Mouse (Mus musculus) heart, embryonic 10.5 days (tissue): ENCODE results near the gene Mgat5. TPM values are rescaled to one million over a fixed set of nuclear protein-coding genes. Genes with fewer than 3 reads are reported as not detected.

Source experiments
- DNase-seq: peaks from one replicate; pipeline ENCODE4 v3.0.0-alpha.2; 2017; ENCODE audit warnings: low spot score
- H3K27ac ChIP-seq: fragments of 300-500 bp; sonication (generic); 2 replicates; pipeline ENCODE4 v1.5.1; 2016; ENCODE audit warnings: mild to moderate bottlenecking
- H3K27me3 ChIP-seq: fragments of 300-500 bp; sonication (generic); 2 replicates; pipeline ENCODE4 v1.6.1; 2016; ENCODE audit warnings: mild to moderate bottlenecking; ENCODE audit not compliant: poor library complexity, insufficient read depth, severe bottlenecking
- H3K36me3 ChIP-seq: fragments of 300-500 bp; sonication (generic); 2 replicates; pipeline ENCODE4 v1.6.1; 2016; ENCODE audit warnings: mild to moderate bottlenecking, moderate library complexity
- H3K4me1 ChIP-seq: fragments of 300-500 bp; sonication (generic); 2 replicates; pipeline ENCODE4 v1.6.1; 2016; ENCODE audit warnings: mild to moderate bottlenecking
- H3K4me3 ChIP-seq: fragments of 300-500 bp; sonication (generic); 2 replicates; pipeline ENCODE4 v1.5.1; 2016; ENCODE audit warnings: mild to moderate bottlenecking, moderate library complexity
- H3K9me3 ChIP-seq: fragments of 300-500 bp; sonication (generic); 2 replicates; pipeline ENCODE4 v1.6.1; 2016; ENCODE audit warnings: mild to moderate bottlenecking, moderate library complexity
- WGBS: fragments of 180-500 bp; shearing (Covaris S2); methylation state at CpG from one replicate; pipeline ENCODE4 v1.1.7; 2016; 5-methylcytosine and 5-hydroxymethylcytosine counted together
- polyA plus RNA-seq: library from polyadenylated mRNA; unstranded; fragments of >200 nt; fragmentation: Nextera tagmentation; extraction: Ambion mirVana; gene quantifications from 2 replicates; pipeline ENCODE4 v1.2.1, GENCODE M21; 2016

Gene Mgat5
- polyA plus RNA-seq, 1 experiment from 2014 or later = 3.5 TPM

DNA sequence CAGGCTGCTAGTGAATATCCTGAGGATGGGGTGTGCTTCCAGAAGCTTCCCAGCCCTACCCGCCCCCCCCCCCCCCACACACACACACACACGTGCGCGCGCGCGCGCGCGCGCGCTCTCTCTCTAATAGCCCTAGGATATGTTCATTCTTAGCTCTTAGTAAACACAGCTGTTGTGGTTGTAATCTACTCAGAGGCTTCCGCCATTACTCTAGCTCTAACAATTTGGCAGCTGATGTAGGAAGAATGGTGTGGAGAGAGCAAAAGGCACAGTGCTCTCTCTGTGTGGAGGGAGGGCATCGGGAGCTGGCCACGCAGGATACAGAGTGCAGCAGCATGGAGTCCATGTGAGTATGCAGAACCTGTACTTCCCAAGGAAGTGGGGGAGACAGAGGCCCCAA, 216.0 kb downstream of the Mgat5 start:
- 0 out of 2 replicates have a peak, but pooled peaks cover 2% of the 10 kb centered on the region for H3K36me3 ChIP-seq
- no peaks in the 10 kb centered on the region for H3K9me3 ChIP-seq
- no peak overlapping the region for H3K4me3 ChIP-seq
- 75% methylated on average over 14 of the region's 15 CpGs for WGBS
- H3K27me3 ChIP-seq = no peaks in the 10 kb centered on the region
- no peak overlapping the region for H3K27ac ChIP-seq
- DNase-seq = no peak
- H3K4me1 ChIP-seq = peaks cover 24% of the 10 kb centered on the region

DNA sequence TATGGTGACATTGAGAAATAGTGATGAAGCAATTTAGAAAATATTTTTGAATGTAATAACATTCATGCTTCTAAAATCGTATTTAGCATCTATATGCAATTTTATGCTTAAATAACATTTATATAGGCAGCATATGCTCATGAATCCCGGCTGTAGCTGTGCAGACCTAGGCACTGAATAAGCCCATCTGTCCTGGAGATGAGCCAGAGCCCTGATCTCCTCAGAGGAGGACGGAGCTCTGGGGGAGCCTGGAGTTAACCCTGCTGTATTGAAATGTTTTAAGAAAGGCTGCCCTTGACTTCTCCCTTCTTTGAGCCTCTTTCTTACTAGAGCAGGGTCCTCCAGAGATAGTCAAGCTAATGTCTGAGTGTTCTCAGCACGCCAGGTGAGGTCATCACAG, 217.8 kb downstream of the Mgat5 start:
- Histone ChIP-seq H3K4me3 (no peak overlapping the region), H3K4me1 (peaks cover 21% of the 10 kb centered on the region), H3K27me3 (no peaks in the 10 kb centered on the region), H3K36me3 (no peaks in the 10 kb centered on the region), H3K9me3 (no peaks in the 10 kb centered on the region), H3K27ac (no peak overlapping the region)
- 84% methylated on average over 4 of the region's 4 CpGs for WGBS
- DNase-seq = no peak

DNA sequence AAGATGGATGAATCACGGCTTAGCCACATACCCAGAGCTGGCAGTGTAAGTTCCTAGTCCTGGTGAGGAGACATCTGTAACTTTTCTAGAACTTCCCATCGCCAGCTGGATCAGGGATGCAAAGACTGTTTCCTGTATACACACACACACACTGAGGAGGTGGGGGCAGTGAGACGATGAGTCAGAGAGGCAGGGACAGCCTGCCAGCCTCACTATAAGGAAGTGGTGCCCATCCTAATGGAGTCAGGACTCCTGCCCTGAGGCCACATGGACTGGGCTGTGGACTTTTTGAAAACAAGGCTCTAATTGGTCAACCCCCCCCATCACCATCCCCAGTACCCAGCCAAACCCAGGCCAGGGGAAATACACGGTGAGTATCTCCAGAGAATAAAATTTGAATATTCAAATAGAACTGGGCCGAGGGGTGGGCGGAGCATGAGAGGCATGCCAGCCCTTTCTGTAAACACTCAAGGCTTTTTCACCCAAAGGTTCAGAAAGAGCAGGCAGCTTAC, 220.3 kb downstream of the Mgat5 start:
- no peaks in the 10 kb centered on the region for H3K36me3 ChIP-seq
- no peak for DNase-seq

DNA sequence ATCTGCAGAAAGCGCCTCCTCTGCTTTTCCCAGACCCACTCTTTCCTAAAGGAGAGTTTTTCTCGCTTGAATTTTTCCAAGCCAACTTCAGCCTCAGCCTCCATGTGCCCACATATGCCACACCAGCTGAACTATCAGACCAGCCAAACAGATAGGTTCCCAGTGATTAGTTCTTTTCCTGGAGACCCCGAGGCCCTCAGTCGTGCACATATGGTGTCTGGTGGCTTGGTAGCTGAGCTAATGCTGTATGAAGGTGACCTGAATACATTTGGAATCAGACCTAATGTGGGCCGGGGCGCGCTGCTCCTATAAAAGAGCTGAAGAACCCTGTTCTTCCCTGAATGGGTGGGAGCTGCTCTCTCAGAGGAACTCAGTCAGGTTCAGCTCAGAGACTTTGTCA, 225.5 kb downstream of the Mgat5 start:
- Histone ChIP-seq H3K36me3 (no peaks in the 10 kb centered on the region), H3K9me3 (no peaks in the 10 kb centered on the region), H3K4me3 (no peak overlapping the region), H3K27ac (no peak overlapping the region), H3K4me1 (peaks cover 15% of the 10 kb centered on the region), H3K27me3 (no peaks in the 10 kb centered on the region)
- 80% methylated on average over 7 of the region's 7 CpGs for WGBS
- DNase-seq = no peak

More for the DNA sequence above, 220.3 kb downstream of the Mgat5 start:
- Histone ChIP-seq H3K9me3 (no peaks in the 10 kb centered on the region), H3K4me1 (peaks cover 8% of the 10 kb centered on the region), H3K4me3 (no peak overlapping the region), H3K27ac (no peak overlapping the region), H3K27me3 (no peaks in the 10 kb centered on the region)
- 44% methylated on average over 6 of the region's 6 CpGs for WGBS

DNA sequence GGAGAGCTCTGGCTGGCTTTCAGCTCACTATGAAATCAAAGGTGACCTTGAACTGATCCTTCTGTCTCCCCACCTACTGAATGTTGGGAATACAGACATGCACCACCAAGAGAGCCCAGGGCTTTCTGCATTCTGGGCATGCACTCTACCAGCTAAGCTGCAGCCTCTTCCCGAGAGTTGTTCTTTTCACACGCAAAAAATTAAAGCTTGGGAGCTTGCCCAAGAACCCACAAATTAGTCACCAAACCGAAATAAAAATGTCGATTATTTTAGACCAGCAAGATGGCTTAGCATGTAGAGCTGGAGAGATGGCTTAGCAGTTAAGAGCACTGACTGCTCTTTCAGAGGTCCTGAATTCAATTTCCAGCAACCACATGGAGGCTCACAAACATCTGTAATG, 230.0 kb downstream of the Mgat5 start:
- Histone ChIP-seq H3K9me3 (no peaks in the 10 kb centered on the region), H3K27ac (no peak overlapping the region), H3K4me3 (no peak overlapping the region), H3K4me1 (peaks cover 24% of the 10 kb centered on the region), H3K36me3 (no peaks in the 10 kb centered on the region), H3K27me3 (no peaks in the 10 kb centered on the region)
- WGBS = 89% methylated on average over 4 of the region's 4 CpGs
- DNase-seq = no peak

DNA sequence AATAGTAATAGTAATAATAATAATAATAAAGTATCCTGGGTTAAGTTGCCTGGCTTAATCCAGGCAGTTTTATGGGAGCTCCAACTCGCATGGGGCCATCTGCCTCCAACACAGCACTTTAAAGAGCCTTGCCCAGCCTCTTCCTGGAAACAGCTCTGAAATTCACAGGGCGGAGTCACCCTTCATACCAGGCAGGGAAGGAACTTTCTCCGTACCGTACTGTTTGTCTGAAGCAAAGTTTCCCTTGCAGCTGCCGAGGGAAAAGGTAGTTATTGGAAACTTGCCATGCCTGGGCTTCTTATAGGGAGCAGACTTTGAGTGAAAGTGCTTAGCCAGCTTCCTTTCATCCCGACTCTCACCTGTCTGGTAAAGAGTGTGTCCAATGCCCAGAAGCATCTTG, 232.3 kb downstream of the Mgat5 start:
- 72% methylated on average over 6 of the region's 6 CpGs for WGBS
- H3K27me3 ChIP-seq = no peaks in the 10 kb centered on the region
- H3K27ac ChIP-seq = no peak overlapping the region
- H3K4me3 ChIP-seq = no peak overlapping the region
- DNase-seq = no peak
- peaks cover 36% of the 10 kb centered on the region for H3K4me1 ChIP-seq
- H3K9me3 ChIP-seq = no peaks in the 10 kb centered on the region
- no peaks in the 10 kb centered on the region for H3K36me3 ChIP-seq

DNA sequence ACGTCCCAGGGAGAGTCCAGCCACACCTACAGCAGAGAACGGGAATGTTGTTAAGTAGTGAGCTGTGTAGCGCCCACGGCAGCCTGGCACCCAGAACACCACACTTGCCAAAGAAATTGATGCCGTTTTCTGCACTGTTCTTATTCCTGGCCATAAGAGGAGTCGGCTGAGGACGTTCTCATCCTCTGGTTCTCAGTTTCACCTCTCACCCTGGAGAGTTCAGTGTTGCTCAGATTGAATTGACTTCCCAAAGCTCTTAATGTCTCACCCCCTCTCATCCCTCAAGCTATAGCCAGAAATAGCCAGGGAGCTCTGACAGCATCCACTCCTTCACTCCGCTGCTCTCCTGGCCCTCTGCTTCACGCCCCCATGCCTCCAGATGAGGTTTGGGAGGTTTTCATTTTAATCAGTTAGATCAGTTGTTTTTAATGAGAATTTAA, 234.7 kb downstream of the Mgat5 start:
- Histone ChIP-seq H3K4me3 (no peak overlapping the region), H3K9me3 (no peaks in the 10 kb centered on the region), H3K4me1 (peaks cover 46% of the 10 kb centered on the region), H3K36me3 (no peaks in the 10 kb centered on the region), H3K27ac (no peak overlapping the region), H3K27me3 (no peaks in the 10 kb centered on the region)
- 56% methylated on average over 9 of the region's 9 CpGs for WGBS
- DNase-seq = no peak

DNA sequence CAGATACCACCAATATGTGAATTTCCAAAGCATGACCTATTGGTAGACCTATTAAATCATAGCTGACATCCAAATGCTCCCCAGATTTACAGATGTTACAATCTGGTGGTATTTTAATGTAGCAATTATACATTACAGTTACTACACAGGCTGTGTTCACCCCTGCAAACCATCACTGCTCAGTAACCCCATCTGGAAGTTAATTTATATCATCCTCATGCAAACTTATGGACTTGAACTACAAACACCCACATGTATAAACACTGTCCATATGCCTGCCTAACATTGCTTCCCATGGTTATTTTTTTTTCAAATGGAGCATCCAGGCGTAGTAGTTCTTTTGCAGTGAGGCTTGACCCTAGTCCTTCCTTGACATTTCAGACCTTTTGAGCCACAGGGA, 236.2 kb downstream of the Mgat5 start:
- no peak overlapping the region for H3K4me3 ChIP-seq
- WGBS = 93% methylated on average over 1 of the region's 1 CpGs

DNA sequence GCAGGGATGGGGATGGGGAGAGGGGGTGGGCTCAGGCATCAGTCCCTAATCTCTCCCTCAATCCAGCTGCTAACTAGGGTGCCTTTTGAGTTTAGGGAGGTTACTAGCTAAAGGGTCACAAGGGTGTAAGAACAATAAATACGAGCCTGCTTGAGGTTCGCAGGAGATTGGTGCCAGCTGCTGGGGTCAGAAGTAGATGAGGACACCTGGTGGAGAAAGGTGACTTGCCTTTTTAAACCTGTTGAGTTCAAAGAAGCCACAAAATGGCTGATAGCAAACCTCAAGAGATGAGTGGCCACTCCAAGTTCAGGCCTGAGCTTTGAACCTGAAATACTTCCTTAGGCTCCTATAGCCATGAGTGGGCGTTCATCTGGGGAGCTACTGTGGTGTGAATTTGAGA, 236.9 kb downstream of the Mgat5 start:
- 0 out of 2 replicates have a peak, but pooled peaks cover 2% of the 10 kb centered on the region for H3K36me3 ChIP-seq
- no peaks in the 10 kb centered on the region for H3K27me3 ChIP-seq
- H3K9me3 ChIP-seq = no peaks in the 10 kb centered on the region
- peaks cover 57% of the 10 kb centered on the region for H3K4me1 ChIP-seq
- 77% methylated on average over 3 of the region's 3 CpGs for WGBS
- H3K27ac ChIP-seq = no peak overlapping the region
- H3K4me3 ChIP-seq = no peak overlapping the region
- DNase-seq = no peak

More for the DNA sequence above, 236.2 kb downstream of the Mgat5 start:
- H3K9me3 ChIP-seq = no peaks in the 10 kb centered on the region
- H3K27me3 ChIP-seq = no peaks in the 10 kb centered on the region
- H3K4me1 ChIP-seq = peaks cover 57% of the 10 kb centered on the region
- DNase-seq = no peak
- H3K36me3 ChIP-seq = no peaks in the 10 kb centered on the region
- no peak overlapping the region for H3K27ac ChIP-seq

DNA sequence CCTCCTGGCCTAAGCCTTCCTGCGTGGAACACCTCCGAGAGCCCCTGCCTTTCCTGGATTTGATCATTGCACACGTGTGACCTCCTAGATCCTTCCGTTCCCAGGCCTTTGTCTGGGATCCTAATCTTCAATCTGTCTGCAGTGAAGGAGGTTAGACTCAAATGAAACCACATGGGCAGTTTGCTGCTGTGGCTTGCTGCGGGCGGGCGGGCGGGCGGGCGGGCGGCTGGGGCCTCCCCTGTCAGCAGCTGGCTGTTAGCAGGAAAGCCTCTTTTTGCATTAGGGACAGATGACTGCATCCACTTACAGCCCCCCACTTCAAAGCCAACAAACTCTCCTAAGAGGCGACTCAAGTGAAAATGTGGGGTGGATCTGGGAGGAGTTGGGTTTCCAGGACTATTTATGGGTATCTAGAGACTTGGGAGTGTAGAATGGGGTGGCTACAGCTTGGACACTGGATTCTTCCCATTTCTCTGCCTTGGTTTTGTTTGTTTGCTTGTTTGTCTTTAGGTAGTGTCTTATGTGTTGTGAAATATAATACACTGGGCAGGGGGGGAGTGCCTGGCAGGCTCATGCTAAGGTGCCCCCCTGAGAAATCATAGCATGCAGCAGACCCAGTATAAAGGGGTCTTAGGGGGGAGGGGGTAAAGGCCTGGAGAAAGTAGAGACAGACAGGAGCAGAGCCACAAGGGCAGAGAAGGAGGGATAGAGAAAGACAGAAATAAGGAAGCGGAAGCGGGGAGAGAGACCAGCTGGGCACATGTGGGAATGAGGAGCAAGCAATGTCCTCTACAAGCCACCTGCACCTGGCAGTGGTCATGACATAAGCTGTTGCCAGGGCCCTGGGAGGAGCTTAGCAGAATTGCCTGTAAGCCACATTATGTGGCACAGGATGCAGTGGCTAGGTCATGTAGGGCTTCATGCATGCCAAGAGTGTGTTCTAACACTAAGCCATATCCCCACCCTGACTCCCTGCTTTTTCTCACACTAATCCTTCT, 238.4 kb downstream of the Mgat5 start:
- 29% methylated on average over 14 of the region's 14 CpGs for WGBS
- Histone ChIP-seq H3K9me3 (no peaks in the 10 kb centered on the region), H3K36me3 (peaks cover 12% of the 10 kb centered on the region), H3K27me3 (no peaks in the 10 kb centered on the region), H3K4me1 (peaks cover 57% of the 10 kb centered on the region), H3K4me3 (0 out of 2 replicates have a peak overlapping the region, but pooled peaks have one; percentile 13), H3K27ac (peak overlapping the region; percentile 75)
- DNase-seq = no peak

DNA sequence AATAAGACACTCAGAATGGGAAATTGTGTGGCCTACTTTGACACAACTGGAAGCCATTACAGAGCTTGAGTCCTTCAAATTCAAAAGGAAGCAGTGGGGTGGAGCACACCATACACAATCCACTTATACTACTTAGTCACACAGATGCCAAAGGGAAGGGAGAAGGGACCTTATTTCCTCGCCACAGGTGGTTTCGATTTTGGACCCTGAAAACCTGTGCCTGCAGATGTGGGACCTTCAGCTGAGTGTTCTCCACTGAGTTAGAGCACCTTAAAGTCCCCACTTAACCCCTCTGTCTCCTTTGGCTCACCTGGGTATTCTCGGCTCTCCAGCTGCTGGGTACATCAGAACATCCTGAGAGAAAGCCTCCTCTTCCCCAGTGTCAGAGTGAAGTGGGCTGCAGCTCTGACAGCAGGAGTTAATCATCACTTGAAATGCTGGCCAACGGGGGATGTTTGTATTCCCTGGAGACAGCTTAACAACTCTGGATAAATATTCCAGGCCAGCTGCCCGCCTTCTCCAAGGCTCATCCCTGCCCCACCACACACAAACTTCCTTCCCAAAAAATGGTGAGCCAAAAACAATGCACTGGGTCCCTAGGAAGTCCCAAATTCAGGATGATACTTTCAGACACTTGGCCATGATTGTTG, 240.1 kb downstream of the Mgat5 start:
- no peak for DNase-seq
- WGBS = 43% methylated on average over 5 of the region's 5 CpGs
- H3K27ac ChIP-seq = peak overlapping the region; percentile 49; the same call in 1 of the 2 replicates
- H3K27me3 ChIP-seq = no peaks in the 10 kb centered on the region
- peaks cover 22% of the 10 kb centered on the region for H3K36me3 ChIP-seq
- H3K4me1 ChIP-seq = peaks cover 47% of the 10 kb centered on the region
- no peaks in the 10 kb centered on the region for H3K9me3 ChIP-seq
- H3K4me3 ChIP-seq = no peak overlapping the region

DNA sequence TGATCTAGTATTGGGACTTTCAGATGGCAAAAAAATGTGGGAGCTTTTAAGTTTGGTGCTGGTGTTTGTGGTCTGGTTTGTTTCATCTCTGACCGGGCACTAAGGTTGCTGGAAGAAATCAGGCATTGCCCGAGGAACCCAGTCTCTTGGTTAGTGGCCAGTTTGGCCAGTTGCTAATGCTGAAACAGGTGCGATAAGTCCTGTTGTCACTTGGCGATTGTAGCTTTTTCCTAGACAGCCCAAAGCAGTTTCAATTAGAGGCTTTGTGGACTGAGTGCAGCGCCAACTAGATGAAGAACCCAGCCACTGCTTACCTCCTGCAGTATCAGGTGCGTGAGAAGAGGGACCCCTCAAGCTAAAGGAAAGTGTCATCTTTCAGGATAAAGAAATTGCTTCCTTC, 248.6 kb downstream of the Mgat5 start:
- Histone ChIP-seq H3K9me3 (no peaks in the 10 kb centered on the region), H3K27ac (no peak overlapping the region), H3K4me1 (no peaks in the 10 kb centered on the region), H3K4me3 (no peak overlapping the region), H3K27me3 (no peaks in the 10 kb centered on the region), H3K36me3 (peaks cover 17% of the 10 kb centered on the region)
- DNase-seq = no peak
- WGBS = 85% methylated on average over 6 of the region's 6 CpGs

DNA sequence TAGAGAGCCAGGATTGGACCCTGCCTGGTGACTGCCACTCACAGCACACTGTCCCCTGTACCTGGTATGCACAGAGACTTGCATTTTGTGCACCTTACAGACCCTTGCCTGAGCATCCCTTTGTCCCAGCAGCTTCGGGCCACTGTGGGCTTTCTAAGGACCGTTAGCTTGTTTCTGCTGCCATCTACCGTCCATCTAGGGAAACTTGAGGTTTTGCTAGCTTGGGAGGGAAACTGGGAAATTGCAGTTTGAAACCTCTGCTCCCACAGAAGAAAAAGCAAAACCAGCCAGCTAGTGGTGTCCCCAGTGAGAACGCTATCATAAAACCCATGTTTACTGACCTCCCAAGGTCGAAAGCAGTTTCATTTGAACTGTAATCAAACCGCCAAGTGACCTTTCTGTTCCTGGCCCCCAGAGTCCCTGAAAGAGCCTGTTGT, 254.2 kb downstream of the Mgat5 start:
- WGBS = 16% methylated on average over 6 of the region's 6 CpGs
- Histone ChIP-seq H3K9me3 (no peaks in the 10 kb centered on the region), H3K27ac (no peak overlapping the region), H3K4me3 (no peak overlapping the region), H3K27me3 (no peaks in the 10 kb centered on the region), H3K36me3 (peaks cover 10% of the 10 kb centered on the region; the same call in 1 of the 2 replicates), H3K4me1 (peaks cover 3% of the 10 kb centered on the region; the same call in 1 of the 2 replicates)
- DNase-seq = peak; percentile 81
